Mouse (Mus musculus) kidney, postnatal 10 days (tissue): ENCODE data around the gene Rbpj.

Source experiments
- DNase-seq: peaks from one replicate; pipeline ENCODE4 v3.0.0; 2021; ENCODE audit warnings: mixed read lengths

The Rbpj gene

GRCm38 (mm10) chr5:53465883-53466282 lies at the start of gene Rbpj:
TSS of gene Rbpj (plus strand) at chr5:53466152.
- DNase-seq: no peak

DNA sequence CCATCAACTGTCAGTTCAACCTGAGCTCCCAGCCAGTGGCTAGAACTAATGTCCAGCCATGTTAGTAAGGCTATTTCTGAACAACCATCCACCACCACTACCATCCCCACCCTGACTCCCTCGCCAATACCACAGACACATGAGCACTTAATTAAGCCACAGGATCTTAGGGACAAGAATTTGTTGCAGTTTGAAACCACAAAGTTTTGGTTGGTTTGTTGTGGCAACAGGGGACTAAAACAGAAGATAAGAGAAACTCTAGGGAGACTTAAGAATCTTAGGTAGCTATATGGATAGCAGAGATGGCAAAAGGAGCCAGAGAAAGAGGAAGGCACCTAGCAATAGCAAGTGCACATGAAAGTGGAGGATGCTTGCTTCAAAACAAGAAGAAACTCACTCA lies 45.2 kb upstream of the Rbpj start:
- no peak for DNase-seq

- no peak for DNase-seq
Observed at GRCm38 (mm10) chr5:53421291-53421690, 44.7 kb upstream of the Rbpj start.

DNA sequence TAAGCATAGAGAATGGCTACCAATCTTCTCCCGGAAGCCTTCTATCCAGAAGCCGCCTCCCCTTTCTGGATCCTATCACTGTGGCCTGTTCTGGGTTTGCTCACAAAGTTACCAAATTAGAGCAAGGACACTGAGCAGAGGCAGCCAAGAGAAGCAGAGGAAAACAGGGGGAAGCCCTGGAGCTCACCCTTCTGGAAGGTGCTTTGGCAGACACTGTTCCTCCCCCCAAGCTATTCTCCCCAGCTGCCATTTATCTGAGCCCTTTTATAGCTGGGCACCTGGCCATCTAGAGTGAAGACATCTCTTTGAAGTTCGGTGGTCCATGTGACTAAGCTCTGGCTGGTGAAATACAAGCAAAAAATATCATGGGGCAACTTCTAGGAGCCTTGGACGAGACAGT lies 38.5 kb upstream of the Rbpj start:
- no peak for DNase-seq

GRCm38 (mm10) chr5:53429683-53430477 lies 36.1 kb upstream of the Rbpj start:
- DNase-seq: peak; percentile 59

DNA sequence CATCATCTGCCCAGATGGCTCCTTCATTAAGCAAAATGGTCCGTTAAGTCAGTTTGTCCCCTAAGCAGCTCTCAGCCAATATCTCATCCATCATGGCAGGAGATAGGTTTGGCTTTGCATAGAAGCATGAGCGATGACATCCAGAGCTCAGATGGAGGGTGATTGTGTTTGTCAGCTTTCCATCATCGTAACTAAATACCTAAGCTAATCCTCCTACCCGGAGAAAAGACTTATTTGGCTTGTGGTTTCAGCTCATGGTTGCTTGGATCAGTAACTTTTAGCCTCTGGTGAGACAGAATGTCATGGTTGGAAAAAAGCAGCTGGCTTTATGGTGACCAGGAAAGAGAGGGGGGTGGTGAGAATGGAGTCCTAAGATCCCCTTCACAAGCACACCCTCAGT lies 33.5 kb upstream of the Rbpj start:
- DNase-seq: no peak

DNA sequence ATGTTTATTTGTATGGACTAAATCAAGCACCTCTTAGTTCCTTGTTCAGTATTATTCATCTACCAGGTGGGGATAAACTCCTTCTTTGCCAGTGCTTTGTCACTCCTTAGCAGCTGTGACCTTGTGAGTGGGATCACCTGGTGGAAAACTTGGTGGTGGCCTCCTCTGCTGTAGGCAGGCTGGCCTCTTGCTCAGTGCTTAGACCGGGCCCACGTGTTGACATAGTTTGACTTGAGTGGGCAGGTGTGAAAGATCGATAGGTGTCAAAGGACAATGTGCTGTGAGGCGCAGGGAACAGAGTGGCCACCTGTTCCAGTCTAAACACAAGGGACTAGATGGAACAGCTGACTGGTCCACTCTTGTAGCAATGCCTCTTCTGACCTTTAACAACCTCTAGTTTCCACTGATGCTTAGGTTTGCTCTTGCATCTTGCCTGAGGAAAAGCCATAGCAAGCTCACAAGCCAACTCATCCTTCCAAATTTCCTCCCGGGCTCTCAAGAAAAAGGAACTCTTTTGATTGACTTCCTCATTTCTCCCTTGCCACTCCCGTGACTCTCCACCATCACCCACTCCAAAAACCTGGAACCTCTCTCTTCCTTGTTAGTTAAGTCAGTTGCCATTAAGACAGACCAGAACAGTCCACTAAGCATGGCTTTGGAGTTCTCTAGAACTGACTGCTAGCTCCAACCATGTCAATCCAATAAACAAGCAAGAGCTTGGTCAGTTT lies 28.9 kb upstream of the Rbpj start:
- DNase-seq: no peak

- DNase-seq: no peak
Observed at GRCm38 (mm10) chr5:53437767-53438166, 28.2 kb upstream of the Rbpj start.

- DNase-seq: no peak
Observed at GRCm38 (mm10) chr5:53438268-53438667, 27.7 kb upstream of the Rbpj start.

DNA sequence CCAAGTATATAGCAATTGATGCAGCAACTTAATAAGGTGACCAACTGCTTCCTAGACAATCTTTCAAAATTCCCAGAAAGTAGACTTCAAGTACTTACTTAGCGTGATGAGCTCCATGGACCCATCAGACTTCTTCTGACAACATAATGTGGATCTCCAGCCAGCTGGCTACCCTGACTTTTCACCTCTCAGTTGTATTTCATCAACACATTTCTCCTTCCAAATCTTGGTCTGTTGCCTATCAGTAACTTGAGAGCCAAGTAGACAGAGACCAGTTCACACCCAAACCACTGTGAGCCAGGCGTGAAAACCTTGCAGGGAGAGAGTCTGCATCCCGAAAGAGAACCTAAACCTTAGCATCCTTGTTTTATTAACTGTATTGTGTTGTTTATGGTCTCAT lies 26.3 kb upstream of the Rbpj start:
- DNase-seq: peak; percentile 36

- peak; percentile 29 for DNase-seq
Observed at GRCm38 (mm10) chr5:53444030-53444429, 21.9 kb upstream of the Rbpj start.

GRCm38 (mm10) chr5:53450945-53451344 lies 15.0 kb upstream of the Rbpj start:
- no peak for DNase-seq

GRCm38 (mm10) chr5:53451829-53452228 lies 14.1 kb upstream of the Rbpj start:
- DNase-seq: no peak

- no peak for DNase-seq
Observed at GRCm38 (mm10) chr5:53452920-53453319, 13.0 kb upstream of the Rbpj start.

DNA sequence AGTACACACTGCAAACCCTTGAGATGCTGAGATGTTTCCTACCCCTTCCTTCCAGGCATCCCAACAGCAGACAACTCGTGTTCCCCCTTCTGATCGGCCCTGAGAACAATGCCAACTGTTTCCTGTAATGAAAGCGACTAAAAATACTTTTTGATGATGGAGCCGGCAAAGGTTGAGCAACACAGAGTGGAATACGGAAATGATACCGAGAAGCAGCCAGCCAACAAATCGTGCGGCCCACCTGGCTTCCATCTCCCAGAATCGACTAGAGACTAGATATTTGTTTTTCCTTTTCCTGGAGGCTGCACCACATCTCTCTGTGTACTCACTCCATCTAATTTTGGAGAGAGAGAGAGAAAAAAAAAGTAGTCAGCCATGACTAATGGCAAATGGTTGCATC lies 11.2 kb upstream of the Rbpj start:
- DNase-seq: no peak

GRCm38 (mm10) chr5:53455459-53455858 lies 10.5 kb upstream of the Rbpj start:
- no peak for DNase-seq

GRCm38 (mm10) chr5:53460196-53460595 lies 5.8 kb upstream of the Rbpj start:
- DNase-seq: no peak

GRCm38 (mm10) chr5:53463098-53464018 lies 2.6 kb upstream of the Rbpj start:
- peak; percentile 28 for DNase-seq

- DNase-seq: no peak
Observed at GRCm38 (mm10) chr5:53466422-53467333, 726 bp downstream of the Rbpj start.

DNA sequence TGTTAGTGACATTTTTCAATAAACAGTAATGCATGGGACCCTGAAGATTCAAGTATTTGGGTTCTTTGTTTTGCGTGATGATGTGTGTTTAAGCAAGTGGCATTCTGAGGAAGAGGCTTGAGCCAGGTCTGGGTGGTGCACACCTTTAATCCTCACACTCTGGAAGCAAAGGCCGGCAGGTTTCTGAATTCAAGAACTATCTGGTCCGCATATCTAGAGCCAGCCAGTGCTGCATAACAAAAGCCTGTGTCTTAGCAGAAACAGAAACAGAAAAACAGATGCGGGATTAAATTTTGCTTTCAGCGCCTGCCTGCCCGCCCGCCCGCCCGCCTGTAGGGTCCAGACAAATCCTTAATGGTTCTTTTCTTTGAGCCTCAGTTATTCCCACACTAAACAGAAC lies 1.6 kb downstream of the Rbpj start:
- DNase-seq: no peak

DNA sequence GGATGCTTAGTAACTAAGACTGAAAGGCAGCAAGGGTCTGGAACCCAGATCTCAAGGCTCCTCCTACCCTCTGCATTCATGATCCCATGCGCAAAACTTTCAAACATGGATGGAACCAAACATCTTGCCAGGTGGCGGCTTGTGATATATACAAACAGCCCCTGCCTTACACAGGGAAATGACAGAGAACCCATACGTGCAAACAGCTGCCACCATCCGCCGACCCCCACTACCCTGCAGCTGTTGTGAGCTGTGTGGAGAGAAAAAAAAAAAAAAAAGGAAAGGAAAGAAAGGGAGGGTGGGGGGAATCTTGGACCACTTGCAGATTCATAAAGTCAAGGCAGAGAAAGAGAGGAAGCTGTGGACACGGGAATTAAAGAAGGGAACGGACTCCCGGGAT lies 2.4 kb downstream of the Rbpj start:
- DNase-seq: no peak

GRCm38 (mm10) chr5:53469098-53469776 lies 3.3 kb downstream of the Rbpj start:
- DNase-seq: peak; percentile 45
